Mouse (Mus musculus): ENCODE data around the gene Vmn1r188.
"Not testable (repeated sequence)": the region's sequence is repeated elsewhere in the genome, so short reads cannot be mapped to it uniquely, and the experiment has no call there.

Vmn1r188 gene

DNA sequence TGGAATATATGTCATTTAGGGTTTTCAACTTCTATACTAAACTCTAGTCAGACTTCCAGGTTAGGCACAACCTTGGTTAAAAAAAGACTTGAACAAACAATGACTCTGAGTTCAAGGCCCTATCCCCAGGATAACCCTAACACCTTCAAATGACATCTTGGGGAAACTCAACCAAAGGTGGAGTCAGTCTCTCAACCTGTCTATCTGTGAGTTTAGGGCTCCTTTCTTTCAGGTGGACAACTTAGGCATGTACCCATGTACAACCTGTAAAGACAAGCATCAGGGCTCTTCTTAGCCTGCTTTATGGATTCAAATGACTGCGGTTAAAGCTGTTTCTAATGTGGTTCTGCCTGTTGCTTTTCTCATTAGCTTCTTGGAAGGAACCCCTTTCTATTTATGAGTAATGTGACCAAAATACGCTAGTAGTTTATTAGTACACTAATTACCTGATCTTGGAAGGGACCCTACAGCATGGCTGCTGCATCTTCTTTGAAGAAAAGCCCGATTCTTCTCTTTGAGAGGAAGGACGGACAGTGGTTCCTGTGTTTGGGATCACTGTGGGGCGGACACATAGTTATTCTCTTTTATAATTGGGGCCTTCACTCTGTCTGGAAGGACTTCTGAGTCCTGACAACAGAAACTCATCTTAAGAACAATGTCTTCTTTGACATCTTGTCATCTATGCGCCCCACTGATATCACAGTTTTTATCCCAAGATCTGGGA is 39.6 kb upstream of the Vmn1r188 start:
- in situ Hi-C loops (cut with MboI; ENCODE audit: unreplicated experiment in 2 of 2) = loop anchor here (5.0 to 25.0 kb wide), 4 partner anchors 350 to 1868 kb away; partner anchors contain the start of genes Hist1h1a (in 1 of the 2), Hist1h2ab (in 1 of the 2), Hist1h3a (in 1 of the 2) and Hist1h3b (in 1 of the 2)

DNA sequence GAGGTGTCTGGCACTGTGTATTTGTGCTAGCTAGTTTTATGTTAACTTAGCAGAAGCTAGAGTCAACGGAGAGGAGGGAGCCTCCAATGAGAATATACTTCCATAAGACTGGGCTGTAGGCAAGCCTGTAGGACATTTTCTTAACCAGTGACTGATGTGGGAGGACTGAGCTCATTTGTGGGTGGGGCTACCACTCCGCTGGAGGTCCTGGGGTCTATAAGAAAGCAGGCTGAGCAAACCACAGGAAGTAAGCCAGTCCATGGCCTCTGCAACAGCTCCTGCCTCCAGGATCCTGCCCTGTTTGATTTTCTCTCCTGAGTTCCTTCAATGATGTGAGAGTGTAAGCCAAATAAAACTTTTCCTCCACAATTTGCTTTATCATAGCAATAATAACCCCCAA is 38.9 kb upstream of the Vmn1r188 start:
- in situ Hi-C loops (cut with MboI; ENCODE audit: unreplicated experiment in 2 of 2) = loop anchor here (10.0 to 25.0 kb wide), 3 partner anchors 349 to 1867 kb away; partner anchors contain the start of genes Hist1h1a (in 1 of the 2), Hist1h2ab (in 1 of the 2), Hist1h3a (in 1 of the 2) and Hist1h3b (in 1 of the 2)

DNA sequence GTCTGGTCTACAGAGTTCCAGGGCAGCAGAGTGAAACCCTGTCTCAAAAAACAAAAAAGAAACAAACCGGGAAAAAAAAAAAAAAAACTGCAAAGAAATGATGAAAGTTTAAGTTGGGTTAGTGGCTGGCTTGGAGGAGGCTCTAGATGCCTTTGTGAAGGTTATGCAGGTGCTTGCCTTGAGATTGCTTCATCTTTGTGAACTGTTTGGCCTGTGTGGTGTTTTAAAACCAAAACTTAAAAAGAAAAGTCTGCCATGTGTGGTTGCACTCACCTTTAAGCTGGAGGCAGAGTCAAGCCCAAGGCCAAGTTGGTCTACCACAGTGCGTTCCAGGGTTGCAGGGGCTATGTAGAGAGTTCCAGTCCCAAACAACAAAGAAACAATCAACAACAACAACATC is 35.2 kb upstream of the Vmn1r188 start:
- in situ Hi-C loops (cut with MboI; ENCODE audit: unreplicated experiment in 2 of 2) = loop anchor here (10.0 to 25.0 kb wide), 3 partner anchors 346 to 1863 kb away; partner anchors contain the start of genes Hist1h1a (in 1 of the 2), Hist1h2ab (in 1 of the 2), Hist1h3a (in 1 of the 2) and Hist1h3b (in 1 of the 2)

DNA sequence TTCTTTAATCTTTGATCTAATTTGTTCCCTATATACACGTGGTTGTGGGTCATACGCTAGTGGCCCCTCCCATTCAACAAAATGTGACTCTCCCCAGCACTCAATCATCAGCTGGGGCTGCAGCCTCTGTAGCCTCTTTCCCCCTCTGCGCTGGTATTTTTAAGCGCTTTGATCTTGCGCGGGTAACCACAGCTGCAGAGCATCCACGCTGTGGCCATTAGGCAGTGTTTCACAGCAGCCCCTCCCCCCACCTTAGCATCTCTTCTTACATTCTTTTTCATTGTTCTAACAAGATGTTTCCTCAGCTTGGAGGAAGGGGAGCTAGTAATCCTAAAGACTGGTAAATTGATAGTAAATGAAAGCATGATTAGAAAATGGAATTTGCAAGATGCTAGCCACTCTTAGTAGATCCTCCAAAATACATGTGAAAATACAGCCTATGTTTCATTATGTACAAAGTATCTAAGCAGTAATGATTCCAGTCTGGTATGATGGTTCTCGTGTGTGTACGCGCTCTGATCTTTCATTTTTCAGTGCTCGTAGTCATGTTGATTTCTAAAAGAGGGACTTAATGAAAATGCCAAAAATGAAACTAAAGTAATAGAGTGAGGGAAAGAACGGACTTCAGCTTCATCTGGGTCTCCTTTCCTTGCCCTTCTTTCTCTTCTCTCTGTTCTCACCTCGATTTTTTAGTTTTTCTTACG is 34.4 kb upstream of the Vmn1r188 start:
- in situ Hi-C loops (cut with MboI; ENCODE audit: unreplicated experiment in 2 of 2) = loop anchor here (10.0 to 25.0 kb wide), 4 partner anchors 337 to 1862 kb away; partner anchors contain the start of genes Vmn1r200 (in 2 of the 2), Hist1h1a (in 1 of the 2), Hist1h2ab (in 1 of the 2) and Hist1h3a (in 1 of the 2)

- in situ Hi-C loops (cut with MboI; ENCODE audit: unreplicated experiment in 2 of 2) = loop anchor here in 1 of 2 experiments (25.0 kb wide), 1 partner anchor 336 kb away; the partner anchor contains the start of genes Vmn1r199 and Vmn1r200
Observed at GRCm38 (mm10) chr13:22050591-22051522, 33.4 kb upstream of the Vmn1r188 start.

DNA sequence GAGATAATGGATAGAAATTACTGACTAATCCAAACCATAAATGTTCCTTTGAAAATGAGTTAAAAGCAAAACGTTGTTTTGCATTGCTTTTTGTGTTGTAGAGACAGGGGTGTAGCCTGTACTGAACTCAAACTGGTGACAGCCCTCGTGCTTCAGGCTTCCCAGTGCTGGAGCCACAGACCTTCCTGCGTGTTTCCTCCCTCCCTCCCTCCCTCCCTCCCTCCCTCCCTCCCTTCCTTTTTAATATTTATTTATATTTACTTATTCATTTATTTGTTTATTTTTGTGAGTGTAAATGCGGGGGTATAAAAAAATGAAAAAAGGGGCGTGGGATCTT is 32.7 kb upstream of the Vmn1r188 start:
- in situ Hi-C loops (cut with MboI; ENCODE audit: unreplicated experiment in 2 of 2) = loop anchor here in 1 of 2 experiments (25.0 kb wide), 1 partner anchor 336 kb away; the partner anchor contains the start of genes Vmn1r199 and Vmn1r200

DNA sequence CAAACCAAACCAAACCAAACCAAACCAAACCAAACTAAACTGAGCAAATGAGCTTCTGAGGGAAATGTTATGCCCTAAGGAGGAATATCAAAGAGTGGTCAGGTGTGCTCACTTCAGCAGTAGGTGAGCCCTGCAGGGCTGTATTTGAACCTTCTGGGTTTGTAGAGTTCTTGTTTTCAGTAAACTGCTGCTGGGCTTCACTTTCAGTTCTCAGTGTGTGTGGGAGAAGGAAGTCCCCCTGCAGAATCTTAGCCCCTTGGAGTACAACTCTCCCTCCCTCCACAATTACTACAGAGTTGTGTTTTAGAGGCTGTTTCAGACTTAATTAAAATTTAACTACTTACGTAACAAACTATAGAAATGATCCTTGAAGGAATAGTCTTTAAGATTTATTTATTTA is 30.5 kb upstream of the Vmn1r188 start:
- in situ Hi-C loops (cut with MboI; ENCODE audit: unreplicated experiment in 2 of 2) = loop anchor here in 1 of 2 experiments (25.0 kb wide), 1 partner anchor 334 kb away; the partner anchor contains the start of genes Vmn1r199 and Vmn1r200

DNA sequence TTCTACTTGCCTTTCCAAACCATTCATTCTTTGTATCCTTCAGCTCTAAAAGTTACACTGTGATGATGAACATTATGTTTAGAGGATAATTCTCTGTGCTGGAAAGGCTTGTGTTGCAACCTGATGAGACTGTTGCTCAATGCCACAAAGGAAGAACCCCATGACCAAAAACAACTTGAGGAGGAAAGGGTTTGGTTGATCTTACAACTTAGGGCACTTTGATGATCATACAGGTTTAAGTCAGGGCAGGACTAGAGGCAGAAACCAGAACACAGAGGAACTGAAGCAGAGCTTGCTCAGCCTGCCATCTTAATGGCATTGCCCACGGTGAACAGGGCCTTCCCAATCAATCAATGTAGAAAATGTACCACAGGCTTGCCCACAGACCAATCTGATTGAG is 22.8 kb upstream of the Vmn1r188 start:
- in situ Hi-C loops (cut with MboI; ENCODE audit: unreplicated experiment in 2 of 2) = loop anchor here in 1 of 2 experiments (25.0 kb wide), 1 partner anchor 326 kb away; the partner anchor contains the start of genes Vmn1r199 and Vmn1r200

GRCm38 (mm10) chr13:22063468-22063867 is 20.8 kb upstream of the Vmn1r188 start:
- in situ Hi-C loops (cut with MboI; ENCODE audit: unreplicated experiment in 2 of 2) = loop anchor here in 1 of 2 experiments (25.0 kb wide), 1 partner anchor 324 kb away; the partner anchor contains the start of genes Vmn1r199 and Vmn1r200

DNA sequence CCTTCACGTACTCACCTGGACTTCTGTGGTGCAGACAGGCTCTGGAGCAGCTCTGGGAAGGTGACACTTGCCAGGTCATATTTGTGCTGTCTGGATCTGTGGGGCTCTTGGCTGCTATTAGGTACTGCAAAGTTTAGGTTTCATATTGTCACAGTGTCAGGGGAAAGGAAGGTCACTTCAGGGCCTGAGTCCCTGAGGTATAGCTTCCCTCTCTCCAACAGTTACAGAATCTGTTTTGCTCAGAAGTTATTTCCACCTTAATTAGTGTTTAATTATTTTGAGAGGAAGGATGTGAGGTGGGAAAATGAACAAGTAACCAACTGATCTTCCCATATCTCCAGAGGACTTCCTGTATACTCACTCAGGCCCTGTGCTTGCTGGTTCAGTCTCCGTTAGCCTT is 21.5 kb downstream of the Vmn1r188 start, which contains the start of gene Vmn1r189:
TSS of gene Vmn1r189 (minus strand) at position 101 of the 400 bp plus-strand sequence.
- in situ Hi-C loops (cut with MboI; ENCODE audit: unreplicated experiment in 2 of 2) = not testable (repeated sequence)

- in situ Hi-C loops (cut with MboI; ENCODE audit: unreplicated experiment in 2 of 2) = not testable (repeated sequence)
Observed at GRCm38 (mm10) chr13:22136495-22137293, 52.5 kb downstream of the Vmn1r188 start.

Measured in v-Abl transformed pro-B cells (cell line).